Mouse (Mus musculus): ENCODE measurements around the gene Dgat2. TPM values are rescaled to one million over a fixed set of nuclear protein-coding genes. Genes with fewer than 3 reads are reported as not detected.
A peak's percentile ranks its signal among the peaks of the same experiment; 100 is the strongest.

Dgat2 gene
- polyA plus RNA-seq, 1 experiment from 2014 or later = 44.2 TPM

GRCm38 (mm10) chr7:99155311-99156289 is 26.9 kb downstream of the Dgat2 start:
- Histone ChIP-seq H3K36me3 (ENCODE audit: control insufficient read depth, insufficient read depth, low read length) (no peaks in the 10 kb centered on the region), H3K4me3 (ENCODE audit: low read depth, low read length) (0 out of 2 replicates have a peak overlapping the region, but pooled peaks have one; percentile 0), H3K4me1 (replicated peaks; ENCODE audit: control insufficient read depth, insufficient read depth, low read length) (peaks cover 12% of the 10 kb centered on the region), H3K9ac (ENCODE audit: low read length) (no peak overlapping the region), H3K27ac (ENCODE audit: low read depth) (peak overlapping the region; percentile 2), H3K27me3 (replicated peaks; ENCODE audit: control insufficient read depth, insufficient read depth, low read length) (no peaks in the 10 kb centered on the region), H3K9me3 (ENCODE audit: control insufficient read depth, low read length) (no peaks in the 10 kb centered on the region), H3K4me2 (ENCODE audit: low read length) (peak overlapping the region; percentile 36)
- WGBS = 12% methylated on average over 15 of the region's 17 CpGs
- peak; percentile 83 for DNase-seq (ENCODE audit: low spot score)
- ATAC-seq (replicated peaks; ENCODE audit: low FRiP score, low TSS enrichment, low read depth) = peak; percentile 77

- ATAC-seq (replicated peaks; ENCODE audit: low FRiP score, low TSS enrichment, low read depth) (peak; percentile 50), DNase-seq (ENCODE audit: low spot score) (no peak)
- H3K4me2 ChIP-seq (ENCODE audit: low read length) = no peak overlapping the region
- no peaks in the 10 kb centered on the region for H3K9me3 ChIP-seq (ENCODE audit: control insufficient read depth, low read length)
- H3K4me1 ChIP-seq (replicated peaks; ENCODE audit: control insufficient read depth, insufficient read depth, low read length) = peaks cover 12% of the 10 kb centered on the region
- H3K27me3 ChIP-seq (replicated peaks; ENCODE audit: control insufficient read depth, insufficient read depth, low read length) = no peaks in the 10 kb centered on the region
- 59% methylated on average over 8 of the region's 8 CpGs for whole genome bisulfite sequencing
- no peak overlapping the region for H3K4me3 ChIP-seq (ENCODE audit: low read depth, low read length)
- H3K36me3 ChIP-seq (ENCODE audit: control insufficient read depth, insufficient read depth, low read length) = no peaks in the 10 kb centered on the region
- no peak overlapping the region for H3K9ac ChIP-seq (ENCODE audit: low read length)
- H3K27ac ChIP-seq (ENCODE audit: low read depth) = no peak overlapping the region
Measured at GRCm38 (mm10) chr7:99154648-99155151, 27.8 kb downstream of the Dgat2 start.

GRCm38 (mm10) chr7:99153686-99154202 is 28.8 kb downstream of the Dgat2 start:
- WGBS = 88% methylated on average over 11 of the region's 11 CpGs
- ATAC-seq (replicated peaks; ENCODE audit: low FRiP score, low TSS enrichment, low read depth) = no peak
- H3K27ac ChIP-seq (ENCODE audit: low read depth) = no peak overlapping the region

GRCm38 (mm10) chr7:99152756-99153155 is 29.8 kb downstream of the Dgat2 start:
- H3K9me3 ChIP-seq (ENCODE audit: control insufficient read depth, low read length) = no peaks in the 10 kb centered on the region
- no peak overlapping the region for H3K4me2 ChIP-seq (ENCODE audit: low read length)
- H3K36me3 ChIP-seq (ENCODE audit: control insufficient read depth, insufficient read depth, low read length) = no peaks in the 10 kb centered on the region
- no peak overlapping the region for H3K27ac ChIP-seq (ENCODE audit: low read depth)
- no peaks in the 10 kb centered on the region for H3K27me3 ChIP-seq (replicated peaks; ENCODE audit: control insufficient read depth, insufficient read depth, low read length)
- H3K9ac ChIP-seq (ENCODE audit: low read length) = no peak overlapping the region
- DNase-seq (ENCODE audit: low spot score) (no peak), ATAC-seq (replicated peaks; ENCODE audit: low FRiP score, low TSS enrichment, low read depth) (no peak)
- H3K4me1 ChIP-seq (replicated peaks; ENCODE audit: control insufficient read depth, insufficient read depth, low read length) = peaks cover 12% of the 10 kb centered on the region
- no peak overlapping the region for H3K4me3 ChIP-seq (ENCODE audit: low read depth, low read length)
- WGBS = 80% methylated on average over 8 of the region's 8 CpGs

More at GRCm38 (mm10) chr7:99153686-99154202, 28.8 kb downstream of the Dgat2 start:
- Histone ChIP-seq H3K9ac (ENCODE audit: low read length) (no peak overlapping the region), H3K9me3 (ENCODE audit: control insufficient read depth, low read length) (no peaks in the 10 kb centered on the region), H3K4me3 (ENCODE audit: low read depth, low read length) (no peak overlapping the region), H3K4me1 (replicated peaks; ENCODE audit: control insufficient read depth, insufficient read depth, low read length) (peaks cover 12% of the 10 kb centered on the region), H3K4me2 (ENCODE audit: low read length) (no peak overlapping the region), H3K27me3 (replicated peaks; ENCODE audit: control insufficient read depth, insufficient read depth, low read length) (no peaks in the 10 kb centered on the region), H3K36me3 (ENCODE audit: control insufficient read depth, insufficient read depth, low read length) (no peaks in the 10 kb centered on the region)
- DNase-seq (ENCODE audit: low spot score) = no peak

- Histone ChIP-seq H3K4me3 (ENCODE audit: low read depth, low read length) (no peak overlapping the region), H3K27me3 (replicated peaks; ENCODE audit: control insufficient read depth, insufficient read depth, low read length) (no peaks in the 10 kb centered on the region), H3K27ac (ENCODE audit: low read depth) (no peak overlapping the region), H3K9ac (ENCODE audit: low read length) (no peak overlapping the region), H3K4me1 (replicated peaks; ENCODE audit: control insufficient read depth, insufficient read depth, low read length) (peaks cover 12% of the 10 kb centered on the region), H3K4me2 (ENCODE audit: low read length) (no peak overlapping the region), H3K36me3 (ENCODE audit: control insufficient read depth, insufficient read depth, low read length) (no peaks in the 10 kb centered on the region), H3K9me3 (ENCODE audit: control insufficient read depth, low read length) (no peaks in the 10 kb centered on the region)
- DNase-seq (ENCODE audit: low spot score) (peak; percentile 96), ATAC-seq (replicated peaks; ENCODE audit: low FRiP score, low TSS enrichment, low read depth) (peak; percentile 34; the same call in 1 of the 2 replicates)
- WGBS = 8% methylated on average over 7 of the region's 7 CpGs
Measured at GRCm38 (mm10) chr7:99151342-99151741, 31.2 kb downstream of the Dgat2 start.

- no peaks in the 10 kb centered on the region; the same call in 1 of the 2 replicates for H3K4me1 ChIP-seq (replicated peaks; ENCODE audit: control insufficient read depth, insufficient read depth, low read length)
Measured at GRCm38 (mm10) chr7:99149017-99149416, 33.5 kb downstream of the Dgat2 start.

GRCm38 (mm10) chr7:99147494-99147893 is 35.0 kb downstream of the Dgat2 start:
- H3K9ac ChIP-seq (ENCODE audit: low read length) = no peak overlapping the region
- H3K27me3 ChIP-seq (replicated peaks; ENCODE audit: control insufficient read depth, insufficient read depth, low read length) = no peaks in the 10 kb centered on the region
- no peak overlapping the region for H3K27ac ChIP-seq (ENCODE audit: low read depth)
- DNase-seq (ENCODE audit: low spot score) (no peak), ATAC-seq (replicated peaks; ENCODE audit: low FRiP score, low TSS enrichment, low read depth) (no peak)
- H3K9me3 ChIP-seq (ENCODE audit: control insufficient read depth, low read length) = no peaks in the 10 kb centered on the region
- H3K36me3 ChIP-seq (ENCODE audit: control insufficient read depth, insufficient read depth, low read length) = no peaks in the 10 kb centered on the region
- H3K4me2 ChIP-seq (ENCODE audit: low read length) = no peak overlapping the region
- no peak overlapping the region for H3K4me3 ChIP-seq (ENCODE audit: low read depth, low read length)
- no peaks in the 10 kb centered on the region; the same call in 1 of the 2 replicates for H3K4me1 ChIP-seq (replicated peaks; ENCODE audit: control insufficient read depth, insufficient read depth, low read length)
- 81% methylated on average over 7 of the region's 7 CpGs for WGBS

More at GRCm38 (mm10) chr7:99149017-99149416, 33.5 kb downstream of the Dgat2 start:
- DNase-seq (ENCODE audit: low spot score) = no peak
- no peak overlapping the region for H3K27ac ChIP-seq (ENCODE audit: low read depth)
- H3K4me3 ChIP-seq (ENCODE audit: low read depth, low read length) = no peak overlapping the region
- H3K4me2 ChIP-seq (ENCODE audit: low read length) = no peak overlapping the region
- no peak overlapping the region for H3K9ac ChIP-seq (ENCODE audit: low read length)
- H3K36me3 ChIP-seq (ENCODE audit: control insufficient read depth, insufficient read depth, low read length) = no peaks in the 10 kb centered on the region
- H3K9me3 ChIP-seq (ENCODE audit: control insufficient read depth, low read length) = no peaks in the 10 kb centered on the region
- no peak for ATAC-seq (replicated peaks; ENCODE audit: low FRiP score, low TSS enrichment, low read depth)
- no peaks in the 10 kb centered on the region for H3K27me3 ChIP-seq (replicated peaks; ENCODE audit: control insufficient read depth, insufficient read depth, low read length)
- 75% methylated on average over 1 of the region's 1 CpGs for WGBS

GRCm38 (mm10) chr7:99146906-99147305 is 35.6 kb downstream of the Dgat2 start:
- Histone ChIP-seq H3K27me3 (replicated peaks; ENCODE audit: control insufficient read depth, insufficient read depth, low read length) (no peaks in the 10 kb centered on the region), H3K9me3 (ENCODE audit: control insufficient read depth, low read length) (no peaks in the 10 kb centered on the region), H3K4me1 (replicated peaks; ENCODE audit: control insufficient read depth, insufficient read depth, low read length) (peaks cover 1% of the 10 kb centered on the region; the same call in 1 of the 2 replicates), H3K4me2 (ENCODE audit: low read length) (no peak overlapping the region), H3K36me3 (ENCODE audit: control insufficient read depth, insufficient read depth, low read length) (no peaks in the 10 kb centered on the region), H3K27ac (ENCODE audit: low read depth) (no peak overlapping the region), H3K9ac (ENCODE audit: low read length) (no peak overlapping the region), H3K4me3 (ENCODE audit: low read depth, low read length) (no peak overlapping the region)
- no peak for DNase-seq (ENCODE audit: low spot score)
- 47% methylated on average over 7 of the region's 7 CpGs for WGBS
- ATAC-seq (replicated peaks; ENCODE audit: low FRiP score, low TSS enrichment, low read depth) = no peak
